Mouse (Mus musculus) heart, postnatal 0 days (tissue): ENCODE results near the gene Crybb1.

ENCODE experiments used
- CTCF ChIP-seq: IDR thresholded peaks from 2 replicates; pipeline ENCODE4 v1.5.1; 2016; ENCODE audit warnings: antibody characterized with exemption, control low read depth, low read depth
- EP300 ChIP-seq: IDR thresholded peaks from 2 replicates; pipeline ENCODE4 v1.6.1; 2016; ENCODE audit warnings: antibody characterized with exemption, low read depth

DNA sequence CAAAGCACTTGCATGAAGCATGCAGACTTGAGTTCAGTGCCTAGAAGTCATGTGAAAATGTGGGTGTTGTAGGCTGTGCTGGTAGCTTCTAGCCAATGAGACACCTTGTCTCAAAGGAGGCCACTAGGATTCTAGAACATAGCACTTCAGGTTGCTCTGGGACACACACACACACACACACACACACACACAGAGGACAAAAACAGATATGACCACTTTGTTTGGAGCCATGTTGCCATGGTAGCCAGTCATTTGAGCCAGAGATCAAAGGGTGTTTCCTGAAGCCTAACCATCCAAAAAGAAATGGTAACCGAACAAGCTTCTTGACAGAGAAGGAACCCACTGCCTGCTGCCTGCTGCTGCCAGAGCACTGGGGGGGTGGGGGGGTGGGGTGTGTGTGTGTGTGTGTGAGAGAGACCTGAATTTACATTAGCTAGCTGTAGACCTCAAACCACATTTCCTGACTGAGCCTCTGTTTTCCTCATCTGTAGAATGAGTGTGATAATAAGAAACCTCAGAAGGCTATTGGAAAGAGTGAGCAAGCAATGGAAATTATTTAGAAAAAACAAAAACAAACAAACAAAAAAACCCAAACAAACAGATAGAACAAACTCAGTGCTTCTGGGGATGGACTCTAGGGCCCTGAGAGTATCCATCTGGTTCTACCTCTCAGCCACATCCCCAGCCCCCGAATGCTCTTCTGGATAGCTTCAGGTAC is 18.3 kb downstream of the Crybb1 start:
- no peak for TF ChIP-seq CTCF
- TF ChIP-seq EP300, result no peak
